Mouse (Mus musculus) mouse trophoblast stem cell (cell line): ENCODE measurements around the gene Asb18.

ENCODE experiments used
- in situ Hi-C, 2 experiments: fragments of 300-500 bp; cut with MseI, MboI; formaldehyde crosslinking; loops; 2 replicates in 1 of 2; 3 replicates in 1 of 2; pipeline ENCODE4 v1.15.1; 2025

The Asb18 gene

GRCm38 (mm10) chr1:90014446-90014845 is at the start of gene Asb18:
TSS of gene Asb18 (minus strand) at chr1:90014666.
- in situ Hi-C loops: no loop called here

GRCm38 (mm10) chr1:90060599-90060998 is 46.1 kb upstream of the Asb18 start:
- in situ Hi-C loops: loop anchor here (5.0 kb wide), 2 partner anchors 527 to 532 kb away; no protein-coding TSS in a partner anchor

DNA sequence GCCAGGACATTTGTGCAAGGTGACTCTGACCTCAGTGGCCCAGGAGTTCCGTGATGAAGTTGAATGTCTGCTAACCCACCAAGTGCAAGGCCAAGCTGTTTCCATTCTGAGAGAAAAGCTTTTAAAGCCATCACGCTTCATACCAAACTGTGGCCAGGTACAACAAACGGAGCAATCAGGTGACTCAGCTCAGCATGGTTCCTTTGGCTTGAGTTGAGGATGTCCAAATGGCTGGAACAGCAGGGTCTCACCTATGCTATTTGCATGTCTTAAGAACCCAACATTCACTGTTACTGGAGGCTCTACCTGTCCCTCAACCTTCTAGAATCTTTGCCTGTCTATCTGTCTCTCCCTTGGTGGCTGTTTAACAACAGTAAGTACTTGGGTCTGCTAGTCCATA is 45.6 kb upstream of the Asb18 start:
- in situ Hi-C loops: loop anchor here (5.0 kb wide), 2 partner anchors 527 to 532 kb away; no protein-coding TSS in a partner anchor

DNA sequence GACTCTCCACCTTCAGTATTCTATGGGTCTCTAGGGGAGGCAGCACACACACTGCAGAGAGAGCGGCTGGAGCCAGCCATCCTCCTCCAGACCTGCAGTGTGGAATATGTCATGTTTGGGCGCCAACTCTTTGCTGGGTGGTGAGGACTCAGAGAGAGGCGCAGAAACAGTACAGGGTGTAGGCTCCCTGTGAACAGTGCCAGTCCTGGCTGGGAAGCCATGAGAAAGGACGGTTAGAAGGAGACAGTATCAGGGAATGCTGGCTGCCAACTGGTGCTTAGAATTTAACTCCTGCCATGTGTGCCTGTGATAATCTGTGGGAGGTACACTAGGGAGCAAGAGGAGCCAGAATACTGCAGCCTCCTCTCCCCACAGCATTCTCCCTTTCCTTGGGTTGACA is 40.5 kb upstream of the Asb18 start:
- in situ Hi-C loops: no loop called here

GRCm38 (mm10) chr1:90051347-90051746 is 36.9 kb upstream of the Asb18 start:
- in situ Hi-C loops: no loop called here

- in situ Hi-C loops: no loop called here
Observed at GRCm38 (mm10) chr1:90050046-90050739, 35.7 kb upstream of the Asb18 start.

- in situ Hi-C loops: no loop called here
Observed at GRCm38 (mm10) chr1:90028305-90028704, 13.8 kb upstream of the Asb18 start.

DNA sequence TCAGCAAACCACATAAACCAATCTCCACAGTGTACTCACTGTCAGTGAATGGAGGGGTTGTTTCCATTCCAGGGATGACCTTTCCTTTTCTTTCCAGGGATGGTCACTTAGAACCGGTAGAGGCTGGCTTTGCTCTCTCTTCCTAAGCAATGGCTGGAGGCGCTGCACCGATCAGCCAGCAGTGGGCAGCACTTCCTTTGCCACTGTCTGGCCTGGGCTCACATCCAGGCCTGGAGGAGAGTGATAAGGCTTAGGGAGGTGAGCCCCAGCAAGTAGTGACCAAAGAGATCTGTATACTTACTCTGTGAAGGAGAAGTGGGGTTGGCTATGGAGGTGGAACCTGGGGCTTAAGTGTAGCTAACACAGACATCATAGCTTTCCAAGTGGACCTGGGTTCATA is 12.5 kb upstream of the Asb18 start:
- in situ Hi-C loops: no loop called here

DNA sequence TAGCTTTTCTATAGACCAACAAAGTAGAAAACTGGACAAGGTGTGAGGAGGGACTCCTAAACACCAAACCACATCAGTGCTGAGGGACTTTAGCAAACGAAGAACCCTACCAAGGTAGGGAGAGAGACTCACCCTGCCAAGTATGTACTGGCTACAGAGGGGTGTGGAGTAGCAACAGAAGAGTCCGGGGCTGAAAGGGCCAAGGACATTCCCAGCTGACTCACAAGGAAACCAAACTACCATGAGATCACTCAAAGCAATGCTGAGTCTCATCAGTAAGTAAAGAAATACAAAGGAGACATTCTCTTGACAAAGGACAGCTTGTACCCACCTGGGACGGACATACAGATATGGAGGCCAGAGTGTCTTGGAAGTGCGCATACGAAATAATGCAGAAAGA is 5.9 kb upstream of the Asb18 start:
- in situ Hi-C loops: no loop called here

- in situ Hi-C loops: no loop called here
Observed at GRCm38 (mm10) chr1:90018071-90018470, 3.6 kb upstream of the Asb18 start.

DNA sequence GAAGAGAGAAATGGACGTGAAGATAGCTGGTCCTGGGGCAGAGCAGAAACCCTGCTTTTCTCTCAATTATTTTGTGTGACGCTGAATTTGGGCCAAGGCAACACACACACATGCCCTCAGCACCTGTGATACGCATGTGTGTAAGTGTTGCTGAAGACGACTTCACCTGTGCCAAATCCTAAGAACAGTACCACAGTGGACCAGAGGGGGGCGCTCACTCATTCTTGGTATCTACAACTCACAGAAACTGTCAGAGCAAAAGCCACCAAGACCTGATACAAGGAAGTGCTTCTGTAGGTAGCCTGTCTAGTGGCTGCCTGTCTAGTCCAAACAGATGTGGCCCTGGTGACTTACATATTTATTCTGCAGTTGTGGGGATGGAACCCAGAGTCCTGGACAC is 1.2 kb downstream of the Asb18 start:
- in situ Hi-C loops: no loop called here

GRCm38 (mm10) chr1:90012850-90013249 is 1.6 kb downstream of the Asb18 start:
- in situ Hi-C loops: no loop called here

DNA sequence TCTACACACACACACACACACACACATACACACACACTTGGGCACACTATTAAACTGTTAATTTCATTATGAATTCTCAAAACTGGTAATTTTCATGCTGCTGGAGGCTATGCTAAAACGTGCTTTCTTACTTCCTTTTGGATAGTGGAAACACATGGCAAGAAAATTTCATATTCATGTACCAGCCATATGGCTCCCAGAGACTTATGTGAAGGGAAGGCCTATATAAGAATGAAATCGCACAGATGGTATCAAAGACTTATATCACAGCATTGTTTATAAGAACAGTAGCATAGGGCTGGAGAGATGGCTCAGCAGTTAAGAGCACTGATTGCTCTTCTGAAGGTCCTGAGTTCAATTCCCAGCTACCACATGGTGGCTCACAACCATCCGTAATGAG is 2.3 kb downstream of the Asb18 start:
- in situ Hi-C loops: no loop called here

GRCm38 (mm10) chr1:90010077-90010476 is 4.4 kb downstream of the Asb18 start:
- in situ Hi-C loops: no loop called here

DNA sequence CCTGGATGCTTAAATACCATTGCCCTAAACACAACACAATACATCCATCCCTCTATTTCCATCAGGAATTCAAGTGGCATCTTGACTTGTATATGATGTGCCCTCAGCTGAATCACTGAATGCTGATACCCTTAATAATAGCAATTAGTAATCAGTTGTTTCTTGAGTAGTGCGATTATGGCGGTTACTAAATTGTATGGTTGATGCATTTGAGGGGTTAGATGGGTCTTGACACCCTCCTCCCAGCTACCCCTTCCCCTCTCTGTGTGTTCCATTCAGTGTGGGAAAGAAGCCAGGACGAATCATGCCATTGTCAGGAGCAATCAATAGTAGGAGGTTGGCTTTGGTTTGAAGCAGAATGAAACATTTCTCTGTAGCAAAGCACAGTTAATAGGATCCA is 5.3 kb downstream of the Asb18 start:
- in situ Hi-C loops: no loop called here

GRCm38 (mm10) chr1:90006666-90007065 is 7.8 kb downstream of the Asb18 start:
- in situ Hi-C loops: no loop called here

DNA sequence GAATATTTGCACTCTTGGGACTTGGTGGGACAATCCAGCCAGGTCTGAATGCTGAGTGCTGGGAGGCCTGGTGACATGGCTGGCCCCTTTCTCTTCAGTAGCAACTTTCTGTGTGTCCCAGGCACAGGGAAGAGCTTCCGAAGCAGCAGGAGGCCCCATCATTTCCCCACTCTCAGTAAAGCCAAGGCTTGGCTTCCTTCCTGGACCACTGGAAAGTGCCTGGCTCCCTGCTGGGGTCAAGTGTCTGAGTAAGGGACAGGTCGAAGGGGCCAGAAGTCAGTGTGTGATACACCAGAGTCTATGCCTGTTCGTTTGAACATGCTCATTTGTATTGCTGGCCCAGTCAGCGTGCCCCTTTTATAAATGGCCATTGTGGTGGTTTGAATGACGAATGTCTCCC is 13.5 kb downstream of the Asb18 start:
- in situ Hi-C loops: no loop called here

GRCm38 (mm10) chr1:89999858-90000257 is 14.6 kb downstream of the Asb18 start:
- in situ Hi-C loops: no loop called here

- in situ Hi-C loops: no loop called here
Observed at GRCm38 (mm10) chr1:89998696-89999095, 15.8 kb downstream of the Asb18 start.

DNA sequence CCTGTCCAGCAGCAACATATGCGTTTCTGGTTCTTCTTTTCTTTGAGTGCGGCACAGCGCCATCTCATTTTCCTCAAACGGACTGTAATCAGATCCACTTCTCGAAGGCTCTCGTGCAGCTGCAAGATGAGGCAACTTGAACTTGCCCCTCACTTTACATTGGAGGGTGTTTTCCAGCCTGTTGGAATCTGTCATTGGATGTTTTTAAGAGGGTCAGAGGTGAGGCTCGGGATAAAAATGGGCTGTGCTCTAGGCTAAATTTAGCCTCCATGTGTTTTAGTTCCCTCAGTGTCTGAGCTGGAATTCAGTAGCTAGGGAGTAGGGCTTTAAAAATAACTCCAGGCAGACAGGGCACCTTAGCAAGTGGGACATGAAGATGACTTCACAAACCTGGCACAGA is 16.4 kb downstream of the Asb18 start:
- in situ Hi-C loops: no loop called here

DNA sequence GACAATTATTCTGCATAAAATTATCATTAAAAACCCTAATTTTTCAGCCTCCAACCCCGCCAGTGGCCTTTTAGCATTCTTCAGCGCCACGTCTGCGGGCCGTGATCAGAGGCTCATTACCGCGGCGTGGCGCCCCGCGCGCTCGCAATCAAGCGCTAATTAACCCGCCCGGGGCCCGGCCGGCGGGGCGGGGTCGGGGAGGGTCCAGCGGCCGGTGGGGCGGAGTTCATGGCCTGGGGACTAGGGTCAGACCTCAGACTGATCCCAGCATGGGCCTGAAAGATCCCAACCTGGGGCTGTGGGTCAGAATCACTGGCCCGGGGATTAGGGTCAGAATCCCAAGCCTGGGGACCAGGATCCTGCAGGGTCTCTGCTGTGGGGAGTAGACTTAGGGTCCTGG is 22.2 kb downstream of the Asb18 start:
- in situ Hi-C loops: no loop called here

DNA sequence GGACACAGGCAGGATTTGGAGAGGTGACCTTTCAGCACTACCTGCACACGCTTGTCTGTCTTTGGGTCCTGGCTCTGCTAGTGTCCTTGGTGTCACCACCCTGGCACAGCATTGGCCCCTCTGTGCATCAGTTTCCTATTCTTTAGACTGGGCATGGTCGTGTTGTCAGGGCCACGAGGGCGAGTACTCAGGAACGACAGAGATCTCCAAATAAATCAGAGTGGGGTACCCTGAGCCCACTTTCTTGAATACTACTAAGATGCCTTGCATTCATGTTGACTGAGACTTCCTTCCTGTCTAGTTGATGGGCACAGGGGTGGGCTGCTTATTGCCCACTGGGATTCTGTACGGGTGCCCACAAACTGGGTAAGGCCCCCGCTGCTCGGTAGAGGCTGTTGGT is 37.2 kb downstream of the Asb18 start:
- in situ Hi-C loops: no loop called here

DNA sequence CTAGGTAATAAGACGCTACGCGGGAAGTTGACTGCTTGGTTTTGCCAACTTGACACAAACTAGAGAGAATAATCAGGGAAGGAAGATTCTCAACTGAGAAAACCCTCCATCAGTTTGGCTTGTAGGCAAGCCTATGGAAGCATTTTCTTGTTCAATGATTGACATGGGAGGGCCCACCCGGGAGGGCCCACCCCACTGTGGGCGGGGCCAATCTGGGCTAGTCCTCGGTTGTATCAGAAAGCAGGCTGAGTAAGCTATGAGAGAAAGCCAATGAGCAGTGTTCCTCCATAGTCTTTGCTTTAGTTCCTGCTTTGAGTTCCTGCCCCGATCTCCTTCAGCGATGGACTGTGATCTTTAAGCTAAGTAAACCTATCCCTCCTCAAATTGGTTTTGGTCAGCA is 38.1 kb downstream of the Asb18 start:
- in situ Hi-C loops: no loop called here

GRCm38 (mm10) chr1:89974541-89974940 is 39.9 kb downstream of the Asb18 start:
- in situ Hi-C loops: no loop called here
